Mouse (Mus musculus): ENCODE measurements around the gene Isl2. TPM values are rescaled to one million over a fixed set of nuclear protein-coding genes. Genes with fewer than 3 reads are reported as not detected.

Gene Isl2
- polyA plus RNA-seq (2012; rRNA removed) = 0.10 TPM in 1 of 2 replicates, not detected in the other

- DNase-seq (ENCODE audit: low read depth) = no peak
Measured at GRCm38 (mm10) chr9:55538377-55538776, at the start of gene Isl2. TSS of gene Isl2 (plus strand) at chr9:55538672.

- no peak for DNase-seq (ENCODE audit: low read depth)
Measured at GRCm38 (mm10) chr9:55507922-55508321, 30.6 kb upstream of the Isl2 start.

GRCm38 (mm10) chr9:55508701-55509100 lies 29.8 kb upstream of the Isl2 start:
- no peak for DNase-seq (ENCODE audit: low read depth)

GRCm38 (mm10) chr9:55509731-55510130 lies 28.7 kb upstream of the Isl2 start:
- DNase-seq (ENCODE audit: low read depth) = no peak

GRCm38 (mm10) chr9:55510651-55511235 lies 27.7 kb upstream of the Isl2 start:
- DNase-seq (ENCODE audit: low read depth) = no peak

GRCm38 (mm10) chr9:55511521-55511993 lies 26.9 kb upstream of the Isl2 start:
- no peak for DNase-seq (ENCODE audit: low read depth)

- peak; percentile 82 for DNase-seq (ENCODE audit: low read depth)
Measured at GRCm38 (mm10) chr9:55512027-55512543, 26.4 kb upstream of the Isl2 start, which contains the start of gene Etfa. TSS of gene Etfa (minus strand) at chr9:55512243.

- DNase-seq (ENCODE audit: low read depth) = no peak
Measured at GRCm38 (mm10) chr9:55525716-55526115, 12.8 kb upstream of the Isl2 start.

GRCm38 (mm10) chr9:55535907-55536306 lies 2.6 kb upstream of the Isl2 start:
- no peak for DNase-seq (ENCODE audit: low read depth)

GRCm38 (mm10) chr9:55539006-55539405 lies 534 bp downstream of the Isl2 start:
- DNase-seq (ENCODE audit: low read depth) = no peak

- no peak for DNase-seq (ENCODE audit: low read depth)
Measured at GRCm38 (mm10) chr9:55539661-55540390, 1.4 kb downstream of the Isl2 start.

- no peak for DNase-seq (ENCODE audit: low read depth)
Measured at GRCm38 (mm10) chr9:55540391-55540770, 1.9 kb downstream of the Isl2 start.

- DNase-seq (ENCODE audit: low read depth) = no peak
Measured at GRCm38 (mm10) chr9:55540888-55541287, 2.4 kb downstream of the Isl2 start.

- DNase-seq (ENCODE audit: low read depth) = no peak
Measured at GRCm38 (mm10) chr9:55541681-55542365, 3.4 kb downstream of the Isl2 start.

GRCm38 (mm10) chr9:55542366-55543325 lies 4.2 kb downstream of the Isl2 start:
- DNase-seq (ENCODE audit: low read depth) = no peak

GRCm38 (mm10) chr9:55543336-55543702 lies 4.8 kb downstream of the Isl2 start:
- DNase-seq (ENCODE audit: low read depth) = no peak

GRCm38 (mm10) chr9:55543703-55544401 lies 5.4 kb downstream of the Isl2 start:
- no peak for DNase-seq (ENCODE audit: low read depth)

- no peak for DNase-seq (ENCODE audit: low read depth)
Measured at GRCm38 (mm10) chr9:55544861-55545555, 6.5 kb downstream of the Isl2 start.

- DNase-seq (ENCODE audit: low read depth) = no peak
Measured at GRCm38 (mm10) chr9:55545556-55546175, 7.2 kb downstream of the Isl2 start.

Measured in gonadal fat pad, adult 2 months (tissue).